Mouse (Mus musculus): ENCODE results near the gene Ppm1e. TPM values are rescaled to one million over a fixed set of nuclear protein-coding genes. Genes with fewer than 3 reads are reported as not detected.

The Ppm1e gene
- total RNA-seq, 2 experiments from 2014 or later, result 239 to 249 TPM

Other genes starting within 250 kb of the Ppm1e start
- gene Ska2, start 249.8 kb downstream of the Ppm1e start, total RNA-seq (2021), result 10 to 100 TPM; 12.8 to 15.0 TPM
- gene Trim37, start 231.9 kb downstream of the Ppm1e start, total RNA-seq (2021), result 100 to 1,000 TPM; 174 to 185 TPM
- 1 to 10 TPM; 4.5 to 4.6 TPM for gene Rad51c, start 45.9 kb upstream of the Ppm1e start, total RNA-seq (2021)
- under 1 TPM; 0.15 to 0.23 TPM for gene Tex14, start 46.0 kb upstream of the Ppm1e start, total RNA-seq (2021)
- not detected for gene Gm11492, start 207.6 kb upstream of the Ppm1e start, total RNA-seq (2021)
- 100 to 1,000 TPM; 172 to 222 TPM for gene Sept4, start 209.9 kb upstream of the Ppm1e start, total RNA-seq (2021)
- gene Mtmr4, start 233.1 kb upstream of the Ppm1e start, total RNA-seq (2021), result 10 to 100 TPM; 91.7 to 96.4 TPM

Measured in layer of hippocampus, adult 18-20 months (tissue).